Mouse (Mus musculus): ENCODE measurements around the gene Slco1a4. TPM values are rescaled to one million over a fixed set of nuclear protein-coding genes. Genes with fewer than 3 reads are reported as not detected.

Gene Slco1a4
- polyA plus RNA-seq, 1 experiment from 2014 or later: 3.5 TPM

DNA sequence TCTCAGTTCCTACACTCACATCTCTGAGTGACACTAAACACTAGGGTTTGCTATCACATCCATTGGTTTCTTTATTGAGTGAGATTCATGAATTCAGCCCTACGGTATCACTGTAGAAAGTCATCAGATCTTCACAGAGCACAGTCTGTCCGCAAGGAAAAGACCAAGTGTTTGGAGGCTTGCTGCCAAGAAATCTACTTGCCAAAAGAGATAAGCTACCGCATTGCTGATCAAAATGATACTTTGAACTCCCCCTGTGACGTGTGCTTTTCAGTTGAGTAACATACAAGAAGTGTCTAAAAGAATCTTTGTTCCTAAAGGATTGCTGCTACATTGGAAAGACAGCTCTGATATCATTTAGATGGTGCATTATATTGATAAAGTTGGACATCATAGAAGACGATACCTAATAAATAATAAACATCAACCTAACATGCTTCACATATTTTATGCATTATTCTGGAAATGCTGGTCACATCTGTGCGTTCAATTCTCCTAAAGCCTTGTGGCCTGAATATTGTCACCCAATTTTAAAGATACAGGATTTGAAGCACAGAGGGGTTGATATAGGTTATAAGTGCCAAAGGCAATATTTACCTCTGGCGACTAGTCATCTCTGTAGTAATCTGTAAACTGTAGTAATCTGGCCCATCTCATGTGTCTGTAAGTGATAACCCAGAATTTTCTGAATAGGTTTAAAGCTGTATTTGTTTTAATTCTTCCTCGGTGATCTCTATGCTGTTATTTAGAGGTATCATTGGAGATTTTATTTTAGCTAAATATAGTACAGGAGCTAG is 1.9 kb upstream of the Slco1a4 start:
- Histone ChIP-seq H3K27ac (ENCODE audit: low read depth, low read length) (no peak overlapping the region), H3K36me3 (ENCODE audit: control insufficient read depth, insufficient read depth, low read length) (no peaks in the 10 kb centered on the region), H3K27me3 (ENCODE audit: control insufficient read depth, insufficient read depth, low read length) (no peaks in the 10 kb centered on the region), H3K9ac (ENCODE audit: low read depth, low read length) (no peak overlapping the region), H3K9me3 (ENCODE audit: control insufficient read depth, low read length) (no peaks in the 10 kb centered on the region), H3K4me3 (ENCODE audit: low read length) (no peak overlapping the region), H3K4me1 (ENCODE audit: control insufficient read depth, insufficient read depth, low read length) (no peaks in the 10 kb centered on the region), H3K4me2 (replicated peaks; ENCODE audit: low read depth, low read length) (no peak overlapping the region)
- WGBS: 86% methylated on average over 8 of the region's 8 CpGs
- no peak for ATAC-seq (ENCODE audit: low FRiP score, low TSS enrichment)

DNA sequence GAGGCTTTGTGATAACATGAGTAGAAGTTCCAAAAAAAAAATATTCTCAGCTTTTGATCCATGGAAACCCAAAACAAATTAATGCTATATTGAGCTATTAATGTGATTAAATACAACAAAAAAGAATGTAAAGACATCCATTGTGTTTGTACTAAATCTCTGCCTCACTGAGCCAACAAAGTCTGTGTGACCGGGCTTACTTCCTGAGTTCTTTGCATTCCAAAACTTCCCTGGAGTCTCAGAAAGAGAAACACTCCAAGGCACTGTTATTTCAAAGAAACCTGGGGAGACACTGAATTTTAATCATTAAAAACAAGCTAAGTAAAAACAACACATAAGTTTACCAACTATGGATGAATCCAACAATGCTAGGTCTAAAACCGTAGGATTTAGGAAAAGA is 2.4 kb downstream of the Slco1a4 start:
- no peak overlapping the region for H3K27ac ChIP-seq (ENCODE audit: low read depth, low read length)
- no peak for ATAC-seq (ENCODE audit: low FRiP score, low TSS enrichment)
- no peak overlapping the region for H3K4me2 ChIP-seq (replicated peaks; ENCODE audit: low read depth, low read length)
- no peak overlapping the region for H3K9ac ChIP-seq (ENCODE audit: low read depth, low read length)
- no peaks in the 10 kb centered on the region for H3K36me3 ChIP-seq (ENCODE audit: control insufficient read depth, insufficient read depth, low read length)
- H3K27me3 ChIP-seq (ENCODE audit: control insufficient read depth, insufficient read depth, low read length): no peaks in the 10 kb centered on the region
- H3K4me1 ChIP-seq (ENCODE audit: control insufficient read depth, insufficient read depth, low read length): no peaks in the 10 kb centered on the region
- 55% methylated on average over 2 of the region's 2 CpGs for WGBS
- no peak overlapping the region for H3K4me3 ChIP-seq (ENCODE audit: low read length)
- H3K9me3 ChIP-seq (ENCODE audit: control insufficient read depth, low read length): no peaks in the 10 kb centered on the region

DNA sequence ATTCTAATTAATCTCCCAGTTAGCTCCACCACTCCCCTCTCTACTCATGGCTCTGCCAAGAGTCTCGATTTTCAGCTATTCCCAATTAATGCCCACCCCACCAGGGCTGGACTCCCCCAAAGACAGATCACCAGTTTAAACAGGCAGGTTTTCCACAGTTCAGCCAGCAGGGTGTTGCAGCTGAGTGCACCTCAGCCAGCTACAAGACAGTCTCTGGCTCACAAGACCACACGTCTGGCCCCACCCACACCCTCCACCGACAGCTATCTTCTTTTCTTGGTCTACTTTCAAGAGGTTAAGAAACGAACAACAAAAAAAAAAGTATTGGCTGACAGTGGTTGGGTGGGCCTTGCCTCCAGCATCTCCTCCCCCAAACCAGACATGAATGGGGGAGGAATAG is 6.9 kb downstream of the Slco1a4 start:
- Histone ChIP-seq H3K9ac (ENCODE audit: low read depth, low read length) (no peak overlapping the region), H3K27me3 (ENCODE audit: control insufficient read depth, insufficient read depth, low read length) (no peaks in the 10 kb centered on the region), H3K4me1 (ENCODE audit: control insufficient read depth, insufficient read depth, low read length) (no peaks in the 10 kb centered on the region), H3K9me3 (ENCODE audit: control insufficient read depth, low read length) (no peaks in the 10 kb centered on the region), H3K4me3 (ENCODE audit: low read length) (no peak overlapping the region), H3K4me2 (replicated peaks; ENCODE audit: low read depth, low read length) (no peak overlapping the region; the same call in 1 of the 2 replicates), H3K27ac (ENCODE audit: low read depth, low read length) (no peak overlapping the region; the same call in 1 of the 2 replicates), H3K36me3 (ENCODE audit: control insufficient read depth, insufficient read depth, low read length) (no peaks in the 10 kb centered on the region)
- peak; percentile 67; the same call in 1 of the 2 replicates for ATAC-seq (ENCODE audit: low FRiP score, low TSS enrichment)
- 15% methylated on average over 4 of the region's 4 CpGs for WGBS

GRCm38 (mm10) chr6:141797837-141798236 is 58.2 kb downstream of the Slco1a4 start:
- Histone ChIP-seq H3K9ac (ENCODE audit: low read depth, low read length) (no peak overlapping the region), H3K4me1 (ENCODE audit: control insufficient read depth, insufficient read depth, low read length) (no peaks in the 10 kb centered on the region), H3K4me2 (replicated peaks; ENCODE audit: low read depth, low read length) (no peak overlapping the region), H3K9me3 (ENCODE audit: control insufficient read depth, low read length) (no peaks in the 10 kb centered on the region), H3K4me3 (ENCODE audit: low read length) (no peak overlapping the region), H3K36me3 (ENCODE audit: control insufficient read depth, insufficient read depth, low read length) (no peaks in the 10 kb centered on the region), H3K27me3 (ENCODE audit: control insufficient read depth, insufficient read depth, low read length) (no peaks in the 10 kb centered on the region), H3K27ac (ENCODE audit: low read depth, low read length) (no peak overlapping the region)
- 31% methylated on average over 1 of the region's 1 CpGs for WGBS
- peak; percentile 75 for ATAC-seq (ENCODE audit: low FRiP score, low TSS enrichment)

GRCm38 (mm10) chr6:141774476-141774875 is 81.5 kb downstream of the Slco1a4 start:
- no peaks in the 10 kb centered on the region for H3K27me3 ChIP-seq (ENCODE audit: control insufficient read depth, insufficient read depth, low read length)
- no peaks in the 10 kb centered on the region for H3K36me3 ChIP-seq (ENCODE audit: control insufficient read depth, insufficient read depth, low read length)
- ATAC-seq (ENCODE audit: low FRiP score, low TSS enrichment): no peak
- no peak overlapping the region for H3K4me2 ChIP-seq (replicated peaks; ENCODE audit: low read depth, low read length)
- H3K9ac ChIP-seq (ENCODE audit: low read depth, low read length): no peak overlapping the region
- H3K9me3 ChIP-seq (ENCODE audit: control insufficient read depth, low read length): no peaks in the 10 kb centered on the region
- H3K27ac ChIP-seq (ENCODE audit: low read depth, low read length): no peak overlapping the region
- no peaks in the 10 kb centered on the region for H3K4me1 ChIP-seq (ENCODE audit: control insufficient read depth, insufficient read depth, low read length)
- WGBS: 84% methylated on average over 2 of the region's 2 CpGs
- no peak overlapping the region for H3K4me3 ChIP-seq (ENCODE audit: low read length)

DNA sequence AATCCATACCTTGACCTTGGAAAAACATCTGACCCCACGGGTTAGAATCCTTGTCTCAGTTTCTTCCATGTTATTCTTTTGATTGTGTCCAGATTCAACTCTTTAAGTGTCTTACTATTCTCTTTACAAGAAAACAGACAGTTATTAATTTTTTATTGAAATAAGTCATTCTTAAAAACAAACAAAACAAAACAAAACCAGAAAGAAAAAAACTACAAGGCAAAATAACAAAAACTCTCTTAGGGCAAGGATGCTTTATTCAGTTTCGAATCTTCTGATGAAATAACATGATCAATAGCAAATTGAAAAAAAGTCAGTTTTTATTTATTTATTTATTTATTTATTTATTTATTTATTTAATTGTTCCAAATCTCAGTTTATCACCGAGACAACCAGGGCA is 82.3 kb downstream of the Slco1a4 start, which contains the start of gene Gm5724:
Gene Gm5724, minus strand, starts transcription at position 101 of the 400 bp plus-strand sequence.
- no peaks in the 10 kb centered on the region for H3K27me3 ChIP-seq (ENCODE audit: control insufficient read depth, insufficient read depth, low read length)
- H3K36me3 ChIP-seq (ENCODE audit: control insufficient read depth, insufficient read depth, low read length): no peaks in the 10 kb centered on the region
- no peak within 1 kb of the TSS for H3K4me2 ChIP-seq (replicated peaks; ENCODE audit: low read depth, low read length)
- H3K9ac ChIP-seq (ENCODE audit: low read depth, low read length): no peak within 1 kb of the TSS
- no peak within 1 kb of the TSS for H3K4me3 ChIP-seq (ENCODE audit: low read length)
- WGBS: 89% methylated on average over 3 of the region's 3 CpGs
- no peaks in the 10 kb centered on the region for H3K4me1 ChIP-seq (ENCODE audit: control insufficient read depth, insufficient read depth, low read length)
- no peak for ATAC-seq (ENCODE audit: low FRiP score, low TSS enrichment)
- no peak within 1 kb of the TSS for H3K27ac ChIP-seq (ENCODE audit: low read depth, low read length)
- no peaks in the 10 kb centered on the region for H3K9me3 ChIP-seq (ENCODE audit: control insufficient read depth, low read length)

Other genes starting within 250 kb of the Slco1a4 start
- gene Slco1b2, start 226.7 kb downstream of the Slco1a4 start, polyA plus RNA-seq (2014; fragmentation: Nextera tagmentation; extraction: Ambion mirVana): not detected in 2 replicates
- not detected in 2 replicates for gene Gm5724, start 82.4 kb downstream of the Slco1a4 start, polyA plus RNA-seq (2014; fragmentation: Nextera tagmentation; extraction: Ambion mirVana)
- not detected in 2 replicates for gene Slco1a1, start 90.8 kb upstream of the Slco1a4 start, polyA plus RNA-seq (2014; fragmentation: Nextera tagmentation; extraction: Ambion mirVana)
- gene Gm6614, start 155.2 kb upstream of the Slco1a4 start, polyA plus RNA-seq (2014; fragmentation: Nextera tagmentation; extraction: Ambion mirVana): not detected in 2 replicates